Mouse (Mus musculus) forebrain, embryonic 14.5 days (tissue): Measurements from ENCODE around the gene Prdx5. TPM values are rescaled to one million over a fixed set of nuclear protein-coding genes. Genes with fewer than 3 reads are reported as not detected.
"Not testable (repeated sequence)": the region's sequence is repeated elsewhere in the genome, so short reads cannot be mapped to it uniquely, and the experiment has no call there.

ENCODE experiments used
- ATAC-seq: fragments of 200-750 bp; cut with Nextera tagmentation; 2 replicates; pipeline ENCODE4 v1.8.0; 2017; ENCODE audit warnings: mild to moderate bottlenecking, moderate library complexity
- DNase-seq: peaks from one replicate; pipeline ENCODE4 v3.0.0-alpha.2; 2015; ENCODE audit warnings: low spot score
- H3K27ac ChIP-seq: fragments of 300-500 bp; sonication (generic); 2 replicates; pipeline ENCODE4 v1.5.1; 2014; ENCODE audit warnings: low read depth, mild to moderate bottlenecking, control low read depth, low read length, moderate library complexity
- H3K27me3 ChIP-seq: fragments of 300-500 bp; sonication (generic); replicated peaks from 2 replicates; pipeline ENCODE4 v1.6.1; 2014; ENCODE audit warnings: low read length, control low read depth, mixed read lengths; ENCODE audit not compliant: control insufficient read depth, insufficient read depth
- H3K36me3 ChIP-seq: fragments of 300-500 bp; sonication (generic); 2 replicates; pipeline ENCODE4 v1.6.1; 2014; ENCODE audit warnings: low read length, control low read depth; ENCODE audit not compliant: control insufficient read depth, insufficient read depth
- H3K4me1 ChIP-seq: fragments of 300-500 bp; sonication (generic); 2 replicates; pipeline ENCODE4 v1.6.1; 2014; ENCODE audit warnings: antibody characterized with exemption, low read length, control low read depth; ENCODE audit not compliant: control insufficient read depth, insufficient read depth
- H3K4me2 ChIP-seq: fragments of 300-500 bp; sonication (generic); 2 replicates; pipeline ENCODE4 v1.6.1; 2014; ENCODE audit warnings: mild to moderate bottlenecking, control low read depth, low read length
- H3K4me3 ChIP-seq: fragments of 300-500 bp; sonication (generic); 2 replicates; pipeline ENCODE4 v1.5.1; 2014; ENCODE audit warnings: low read depth, low read length, control low read depth
- H3K9ac ChIP-seq: fragments of 300-500 bp; sonication (generic); 2 replicates; pipeline ENCODE4 v1.6.1; 2014; ENCODE audit warnings: mild to moderate bottlenecking, low read length, control low read depth, moderate library complexity
- H3K9me3 ChIP-seq: fragments of 300-500 bp; sonication (generic); replicated peaks from 2 replicates; pipeline ENCODE4 v1.6.1; 2016; ENCODE audit warnings: low read length, control low read depth, mixed read lengths; ENCODE audit not compliant: control insufficient read depth
- WGBS: fragments of 180-500 bp; shearing (Covaris S2); extraction: QIAGEN DNeasy Blood & Tissue Kit; methylation state at CpG from one replicate; pipeline ENCODE4 v1.1.7; 2014; 5-methylcytosine and 5-hydroxymethylcytosine counted together
- polyA plus RNA-seq: library from polyadenylated mRNA; unstranded; fragments of >200 nt; fragmentation: Nextera tagmentation; extraction: Ambion mirVana; gene quantifications from 2 replicates; pipeline ENCODE4 v1.2.1, GENCODE M21; 2014

Prdx5 gene
- polyA plus RNA-seq, 1 experiment from 2014 or later, result 229 TPM

DNA sequence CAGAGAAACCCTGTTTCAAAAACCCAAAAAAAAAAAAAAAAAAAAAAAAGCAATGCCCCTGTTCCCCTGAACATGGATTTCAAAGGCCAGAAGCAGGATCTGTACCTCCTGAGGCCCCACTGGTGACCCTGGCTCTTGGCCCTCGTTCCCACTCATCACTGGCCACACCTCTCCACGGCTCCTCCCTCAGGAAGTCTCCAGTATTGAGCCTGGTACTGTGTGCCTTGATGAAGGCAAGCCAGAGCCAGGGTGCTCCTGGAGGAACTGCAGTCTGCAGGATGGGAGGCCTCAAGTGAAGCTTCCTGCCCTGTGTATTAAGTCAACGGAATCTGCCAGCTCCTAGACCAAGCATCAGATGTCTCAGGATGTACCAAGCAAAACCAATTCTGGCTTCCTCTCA, 3.7 kb downstream of the Prdx5 start:
- H3K9me3 ChIP-seq, result no peaks in the 10 kb centered on the region
- H3K27me3 ChIP-seq, result no peaks in the 10 kb centered on the region
- no peak overlapping the region for H3K9ac ChIP-seq
- H3K4me3 ChIP-seq, result no peak overlapping the region
- WGBS, result 87% methylated on average over 3 of the region's 3 CpGs
- no peak for ATAC-seq
- no peak overlapping the region for H3K4me2 ChIP-seq
- DNase-seq, result no peak
- no peak overlapping the region for H3K27ac ChIP-seq
- H3K36me3 ChIP-seq, result peaks cover 33% of the 10 kb centered on the region
- peaks cover 11% of the 10 kb centered on the region for H3K4me1 ChIP-seq

DNA sequence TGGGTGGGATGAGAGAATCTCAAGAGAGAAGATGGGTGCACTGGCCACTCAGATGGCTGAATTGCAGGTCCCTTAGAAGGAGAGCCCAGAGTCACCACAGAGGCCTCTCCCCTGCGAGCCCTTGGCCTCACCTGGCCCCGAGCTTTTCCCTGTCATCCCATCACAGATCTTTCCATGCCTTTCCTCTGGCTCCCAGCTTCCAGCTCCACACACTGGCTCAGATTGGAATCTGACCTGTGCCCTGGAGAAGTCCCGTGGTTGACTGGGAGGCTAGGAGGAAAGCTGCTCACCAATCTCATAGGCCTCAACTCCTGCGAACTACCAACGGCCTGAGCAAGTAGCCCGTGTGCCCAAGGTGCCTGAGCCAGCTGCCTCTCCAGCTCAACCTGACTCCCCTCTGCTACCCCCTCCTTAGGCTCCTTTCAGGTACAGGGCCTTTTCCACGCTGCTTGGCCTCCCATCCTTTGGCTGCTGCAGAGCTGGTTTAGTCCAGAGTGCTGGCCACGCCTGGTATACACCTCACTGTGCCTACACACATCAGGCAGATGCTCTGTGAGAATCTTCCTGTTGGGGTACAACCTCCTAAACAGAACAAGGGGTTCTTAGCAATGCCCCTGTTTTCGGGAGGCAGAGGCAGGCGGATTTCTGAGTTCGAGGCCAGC, 4.3 kb downstream of the Prdx5 start:
- WGBS, result 94% methylated on average over 11 of the region's 11 CpGs
- H3K27ac ChIP-seq, result no peak overlapping the region
- H3K36me3 ChIP-seq, result peaks cover 29% of the 10 kb centered on the region
- peaks cover 9% of the 10 kb centered on the region for H3K4me1 ChIP-seq
- H3K9me3 ChIP-seq, result no peaks in the 10 kb centered on the region
- H3K27me3 ChIP-seq, result no peaks in the 10 kb centered on the region
- H3K4me2 ChIP-seq, result no peak overlapping the region
- no peak overlapping the region for H3K4me3 ChIP-seq
- ATAC-seq (no peak), DNase-seq (no peak)
- H3K9ac ChIP-seq, result no peak overlapping the region

DNA sequence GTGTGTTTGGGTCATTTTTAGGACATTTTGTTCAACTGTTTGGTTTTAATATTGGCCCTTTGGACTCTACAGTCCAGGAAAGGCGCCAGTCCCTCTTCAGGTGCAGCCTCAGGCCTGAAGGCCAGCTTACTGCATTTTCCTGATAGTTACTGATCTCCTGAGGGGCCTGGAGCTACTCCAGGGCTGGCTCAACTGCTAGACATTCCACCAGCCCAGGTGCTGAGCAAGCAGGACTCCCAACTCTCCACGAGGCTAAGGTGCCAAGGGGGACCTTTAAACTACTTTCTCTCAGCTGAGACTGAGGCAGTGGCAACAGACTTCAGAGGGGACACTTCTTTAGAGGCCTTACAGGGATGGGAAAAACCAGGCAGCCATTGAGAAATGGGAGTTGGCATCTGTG, 5.1 kb downstream of the Prdx5 start:
- 90% methylated on average over 2 of the region's 2 CpGs for WGBS
- Histone ChIP-seq H3K4me2 (no peak overlapping the region), H3K9me3 (0 out of 2 replicates have a peak, but pooled peaks cover 3% of the 10 kb centered on the region), H3K4me3 (no peak overlapping the region), H3K27ac (no peak overlapping the region), H3K4me1 (peaks cover 9% of the 10 kb centered on the region), H3K9ac (no peak overlapping the region), H3K27me3 (no peaks in the 10 kb centered on the region), H3K36me3 (peaks cover 29% of the 10 kb centered on the region)
- ATAC-seq, result no peak
- DNase-seq, result no peak

DNA sequence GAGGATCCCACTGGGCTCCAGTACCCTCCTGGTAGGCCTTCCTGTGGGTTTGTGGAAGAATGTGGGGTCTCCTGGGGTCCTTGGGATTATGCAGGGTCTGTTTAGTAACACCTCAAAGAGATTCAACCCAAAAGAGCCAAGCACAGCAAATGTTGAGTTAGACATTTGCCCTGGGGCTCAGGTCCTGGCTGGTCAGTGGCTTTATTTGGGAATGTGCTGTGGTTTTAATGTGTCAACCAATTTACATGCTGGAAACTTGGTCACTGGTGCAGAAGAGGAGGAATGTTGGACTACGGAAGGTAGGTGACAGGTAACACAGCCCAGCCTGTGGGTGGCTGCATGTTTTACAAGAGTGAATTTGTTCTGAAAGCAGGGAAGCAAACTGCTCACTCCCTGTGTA, 6.9 kb downstream of the Prdx5 start:
- Histone ChIP-seq H3K4me1 (no peaks in the 10 kb centered on the region), H3K9ac (no peak overlapping the region), H3K9me3 (0 out of 2 replicates have a peak, but pooled peaks cover 3% of the 10 kb centered on the region), H3K27me3 (no peaks in the 10 kb centered on the region), H3K4me2 (no peak overlapping the region), H3K4me3 (no peak overlapping the region), H3K36me3 (peaks cover 29% of the 10 kb centered on the region), H3K27ac (no peak overlapping the region)
- DNase-seq (no peak), ATAC-seq (no peak)
- 100% methylated on average over 1 of the region's 1 CpGs for WGBS

DNA sequence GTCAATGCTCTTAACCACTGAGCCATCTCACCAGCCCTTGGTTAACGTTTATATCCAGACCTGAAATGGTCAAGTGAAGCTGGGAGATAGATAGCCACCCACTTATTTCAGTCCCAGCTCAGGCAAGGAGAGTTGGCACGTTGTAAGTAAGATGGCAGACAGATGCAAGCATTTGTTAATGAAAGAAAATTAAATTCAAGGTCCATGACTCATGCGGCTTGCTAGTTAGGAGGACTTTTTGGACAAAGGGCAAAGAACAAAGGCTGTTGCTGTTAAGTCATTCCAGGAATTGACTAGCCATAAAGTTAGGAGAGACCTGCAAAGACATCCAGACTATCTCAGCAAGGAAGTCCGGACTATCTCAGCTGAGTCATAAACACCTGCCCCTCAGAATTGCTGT, 10.3 kb downstream of the Prdx5 start:
- no peaks in the 10 kb centered on the region for H3K27me3 ChIP-seq
- H3K36me3 ChIP-seq, result peaks cover 2% of the 10 kb centered on the region; the same call in 1 of the 2 replicates
- no peak for ATAC-seq
- 0 out of 2 replicates have a peak, but pooled peaks cover 5% of the 10 kb centered on the region for H3K9me3 ChIP-seq
- no peaks in the 10 kb centered on the region for H3K4me1 ChIP-seq
- WGBS, result 78% methylated on average over 4 of the region's 4 CpGs
- H3K27ac ChIP-seq, result no peak overlapping the region
- no peak for DNase-seq
- no peak overlapping the region for H3K4me3 ChIP-seq
- H3K4me2 ChIP-seq, result no peak overlapping the region
- H3K9ac ChIP-seq, result no peak overlapping the region

DNA sequence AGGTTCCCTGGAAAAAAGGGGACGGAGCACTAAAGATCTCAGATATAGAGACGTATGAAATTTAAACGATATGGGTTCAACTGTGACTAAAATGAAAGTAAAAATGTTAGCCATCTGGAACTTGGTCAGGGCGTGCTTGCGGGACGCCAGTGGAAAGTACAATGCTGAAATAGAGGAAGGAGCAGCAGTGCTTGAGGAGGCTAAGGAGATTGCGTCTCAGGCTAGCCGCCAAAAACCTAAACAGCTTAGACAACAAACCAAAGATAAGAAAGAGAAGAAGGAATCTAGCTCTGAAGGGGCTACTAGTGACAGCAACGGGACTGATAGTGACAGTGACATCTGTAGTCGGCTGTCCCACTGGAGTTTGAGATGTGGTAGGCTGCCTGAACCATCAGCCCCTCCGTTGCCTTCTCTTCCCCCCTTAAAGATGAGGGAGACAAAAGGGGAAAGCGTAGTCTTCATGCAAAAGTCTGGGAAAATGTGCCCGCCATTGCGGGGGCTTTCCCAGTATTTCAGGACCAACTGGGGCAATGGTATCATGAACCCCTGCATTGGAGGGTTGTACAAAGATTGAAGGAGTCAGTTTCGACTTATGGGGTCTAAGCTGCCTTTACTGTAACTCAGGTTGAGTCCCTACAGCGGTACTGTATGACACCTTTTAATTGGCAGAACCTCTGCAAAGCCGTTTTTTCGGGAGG, 14.1 kb downstream of the Prdx5 start:
- 92% methylated on average over 18 of the region's 18 CpGs for WGBS
- not testable (repeated sequence) for H3K27me3 ChIP-seq, H3K36me3 ChIP-seq, H3K9ac ChIP-seq, ATAC-seq, H3K4me2 ChIP-seq, H3K4me1 ChIP-seq, H3K9me3 ChIP-seq, H3K4me3 ChIP-seq, H3K27ac ChIP-seq, DNase-seq

DNA sequence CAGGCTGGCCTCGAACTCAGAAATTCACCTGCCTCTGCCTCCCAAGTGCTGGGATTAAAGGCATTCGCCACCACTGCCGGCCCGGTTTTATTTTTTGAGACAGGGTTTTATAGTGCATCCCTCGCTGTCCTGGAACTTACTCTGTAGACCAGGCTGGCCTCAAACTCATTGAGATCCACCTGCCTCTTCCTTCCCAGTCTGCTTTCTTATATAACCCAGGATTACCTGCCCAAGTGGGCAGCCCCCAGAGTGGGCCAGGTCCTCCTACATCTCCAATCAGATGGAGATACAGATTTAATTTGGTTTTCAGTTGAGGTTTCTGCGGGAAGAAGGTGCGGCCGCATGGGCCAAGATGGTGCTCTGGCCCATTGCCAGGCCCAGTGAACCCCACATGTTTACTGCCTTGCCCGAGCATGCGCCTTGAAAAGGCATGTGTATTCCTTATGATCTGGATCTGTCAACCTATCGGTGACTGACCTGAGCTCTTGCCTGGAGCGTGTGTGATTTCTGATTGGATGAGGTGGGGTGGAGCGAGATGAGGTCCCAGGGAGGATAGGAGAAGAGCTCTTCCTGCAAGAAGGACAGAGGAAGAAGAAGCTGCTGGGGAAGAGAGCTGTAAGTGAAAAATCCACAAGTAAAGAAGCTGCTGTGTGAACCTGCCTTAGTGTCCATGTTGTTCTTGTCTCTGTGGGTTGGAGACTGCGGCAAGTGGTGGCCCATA, 16.0 kb downstream of the Prdx5 start:
- Histone ChIP-seq H3K9me3 (0 out of 2 replicates have a peak, but pooled peaks cover 2% of the 10 kb centered on the region), H3K9ac (no peak overlapping the region), H3K4me3 (no peak overlapping the region), H3K27ac (no peak overlapping the region), H3K4me2 (no peak overlapping the region), H3K36me3 (no peaks in the 10 kb centered on the region), H3K27me3 (no peaks in the 10 kb centered on the region), H3K4me1 (no peaks in the 10 kb centered on the region)
- DNase-seq (no peak), ATAC-seq (no peak)
- 94% methylated on average over 14 of the region's 14 CpGs for WGBS

DNA sequence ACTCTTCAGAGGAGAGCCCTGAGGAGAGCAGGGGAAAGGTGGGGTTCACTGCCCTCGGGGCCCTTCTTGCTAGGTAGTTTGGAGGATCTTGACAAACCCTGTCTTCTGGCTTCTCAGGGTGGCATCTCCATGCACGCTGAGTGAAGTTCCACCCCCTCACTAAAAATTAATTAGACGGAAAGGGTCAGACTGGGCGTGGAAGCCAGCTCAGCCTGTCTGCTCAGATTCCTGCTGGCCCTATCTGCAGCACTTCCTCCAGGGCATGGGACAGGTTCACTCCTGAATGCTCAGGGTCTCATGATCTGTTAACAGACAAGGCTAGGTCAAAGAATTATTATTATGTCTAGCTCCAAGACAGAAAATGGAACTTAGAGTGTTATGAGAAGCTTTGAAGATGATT, 17.4 kb downstream of the Prdx5 start:
- Histone ChIP-seq H3K27ac (no peak overlapping the region), H3K9ac (no peak overlapping the region), H3K4me1 (no peaks in the 10 kb centered on the region), H3K36me3 (no peaks in the 10 kb centered on the region), H3K4me2 (no peak overlapping the region), H3K27me3 (no peaks in the 10 kb centered on the region), H3K9me3 (0 out of 2 replicates have a peak, but pooled peaks cover 2% of the 10 kb centered on the region), H3K4me3 (no peak overlapping the region)
- ATAC-seq (no peak), DNase-seq (no peak)
- 78% methylated on average over 4 of the region's 4 CpGs for WGBS

DNA sequence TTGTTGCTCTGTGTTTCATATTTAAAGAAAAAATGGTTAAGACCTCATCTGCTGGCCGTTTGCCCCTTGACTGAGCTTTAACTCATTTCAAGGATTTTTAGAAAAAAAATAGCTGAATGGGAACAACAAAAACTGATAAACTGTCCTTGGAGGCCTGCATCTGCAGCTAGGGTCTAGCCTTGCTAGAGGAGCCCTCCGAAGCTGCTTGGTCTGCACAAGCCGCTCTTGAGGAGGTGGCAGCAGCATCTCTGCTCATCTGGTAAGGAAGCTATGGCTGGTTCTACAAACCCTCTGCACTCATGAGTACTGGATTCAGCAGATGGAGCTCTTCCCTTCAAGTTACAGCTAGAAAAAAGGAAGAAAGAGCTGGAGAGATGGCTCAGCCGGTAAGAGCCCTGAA, 31.9 kb downstream of the Prdx5 start:
- no peak overlapping the region for H3K4me3 ChIP-seq
- no peaks in the 10 kb centered on the region for H3K27me3 ChIP-seq
- H3K4me1 ChIP-seq, result no peaks in the 10 kb centered on the region
- WGBS, result 91% methylated on average over 4 of the region's 4 CpGs
- H3K9ac ChIP-seq, result no peak overlapping the region
- H3K36me3 ChIP-seq, result no peaks in the 10 kb centered on the region
- DNase-seq (no peak), ATAC-seq (no peak)
- H3K4me2 ChIP-seq, result no peak overlapping the region
- peaks cover 11% of the 10 kb centered on the region; the same call in 1 of the 2 replicates for H3K9me3 ChIP-seq
- no peak overlapping the region for H3K27ac ChIP-seq
